Mouse (Mus musculus) cerebellum, adult 2 months (tissue): ENCODE results near the gene Ebf1.

Experiments
- CTCF ChIP-seq: fragments of 200-500 bp; IDR thresholded peaks from 2 replicates; pipeline ENCODE4 v1.5.1; 2011; ENCODE audit warnings: low read depth, mild to moderate bottlenecking, control low read depth, low read length, moderate library complexity, borderline replicate concordance; ENCODE audit not compliant: insufficient read depth
- POLR2A ChIP-seq: fragments of 200-500 bp; IDR thresholded peaks from 2 replicates; pipeline ENCODE4 v1.6.1; 2011; ENCODE audit warnings: low read length, control low read depth, borderline replicate concordance; ENCODE audit not compliant: insufficient read depth

- TF ChIP-seq CTCF (no peak), POLR2A (no peak)
Measured at GRCm38 (mm10) chr11:44888390-44888789, 271.3 kb downstream of the Ebf1 start.
